Mouse (Mus musculus) thymus, postnatal 36 days (tissue): ENCODE measurements around the gene Nfx1.

Experiments used
- DNase-seq, 2 experiments: peaks; one replicate each; pipeline ENCODE4 v3.0.0; 2022; ENCODE audit warnings: mixed read lengths in 2 of 2

The Nfx1 gene

GRCm38 (mm10) chr4:40976651-40977050 is 5.9 kb downstream of the Nfx1 start:
- DNase-seq, result no peak

- no peak for DNase-seq
Observed at GRCm38 (mm10) chr4:40979430-40979829, 8.7 kb downstream of the Nfx1 start.

- no peak for DNase-seq
Observed at GRCm38 (mm10) chr4:40982486-40982885, 11.8 kb downstream of the Nfx1 start.

- DNase-seq, result no peak
Observed at GRCm38 (mm10) chr4:40983686-40984085, 13.0 kb downstream of the Nfx1 start.

GRCm38 (mm10) chr4:40989633-40990032 is 18.9 kb downstream of the Nfx1 start:
- no peak for DNase-seq

- no peak for DNase-seq
Observed at GRCm38 (mm10) chr4:40996302-40996701, 25.6 kb downstream of the Nfx1 start.

GRCm38 (mm10) chr4:40997916-40998315 is 27.2 kb downstream of the Nfx1 start:
- DNase-seq, result no peak

GRCm38 (mm10) chr4:41000271-41000670 is 29.6 kb downstream of the Nfx1 start:
- DNase-seq, result no peak

GRCm38 (mm10) chr4:41000842-41001639 is 30.3 kb downstream of the Nfx1 start:
- DNase-seq, result no peak

- no peak for DNase-seq
Observed at GRCm38 (mm10) chr4:41013351-41013750, 42.6 kb downstream of the Nfx1 start.

GRCm38 (mm10) chr4:41015798-41016197 is 45.1 kb downstream of the Nfx1 start:
- no peak for DNase-seq

- DNase-seq, result no peak
Observed at GRCm38 (mm10) chr4:41021094-41021493, 50.4 kb downstream of the Nfx1 start.

GRCm38 (mm10) chr4:41026086-41026787 is 55.5 kb downstream of the Nfx1 start:
- no peak for DNase-seq

- DNase-seq, result no peak
Observed at GRCm38 (mm10) chr4:41027872-41028271, 57.2 kb downstream of the Nfx1 start.

- no peak for DNase-seq
Observed at GRCm38 (mm10) chr4:41028272-41028671, 57.6 kb downstream of the Nfx1 start.

GRCm38 (mm10) chr4:41029372-41029771 is 58.7 kb downstream of the Nfx1 start:
- no peak for DNase-seq

- no peak for DNase-seq
Observed at GRCm38 (mm10) chr4:41031242-41031641, 60.5 kb downstream of the Nfx1 start.

- DNase-seq, result no peak
Observed at GRCm38 (mm10) chr4:41037942-41038341, 67.2 kb downstream of the Nfx1 start.

- DNase-seq, result no peak
Observed at GRCm38 (mm10) chr4:41040983-41041382, 70.3 kb downstream of the Nfx1 start.

GRCm38 (mm10) chr4:41042880-41043279 is 72.2 kb downstream of the Nfx1 start:
- DNase-seq, result no peak

- DNase-seq, result no peak
Observed at GRCm38 (mm10) chr4:41043961-41044360, 73.3 kb downstream of the Nfx1 start.

GRCm38 (mm10) chr4:41045288-41045687 is 74.6 kb downstream of the Nfx1 start:
- DNase-seq, result no peak

- no peak for DNase-seq
Observed at GRCm38 (mm10) chr4:41046254-41046795, 75.6 kb downstream of the Nfx1 start.
